Mouse (Mus musculus) midbrain, embryonic 11.5 days (tissue): ENCODE data around the gene Ncstn. TPM values are rescaled to one million over a fixed set of nuclear protein-coding genes. Genes with fewer than 3 reads are reported as not detected.
A peak's percentile ranks its signal among the peaks of the same experiment; 100 is the strongest.

Experiments
- ATAC-seq: fragments of 200-750 bp; cut with Nextera tagmentation; 2 replicates; pipeline ENCODE4 v1.8.0; 2017; ENCODE audit warnings: moderate TSS enrichment, moderate library complexity; ENCODE audit not compliant: low FRiP score
- DNase-seq: peaks from one replicate; pipeline ENCODE4 v3.0.0; 2015; ENCODE audit warnings: low spot score; ENCODE audit errors: missing footprints
- H3K27ac ChIP-seq: fragments of 300-500 bp; sonication (generic); 2 replicates; pipeline ENCODE4 v1.5.1; 2014; ENCODE audit warnings: low read depth, low read length
- H3K27me3 ChIP-seq: fragments of 300-500 bp; sonication (generic); 2 replicates; pipeline ENCODE4 v1.6.1; 2014; ENCODE audit warnings: mild to moderate bottlenecking, low read length, moderate library complexity, mixed read lengths; ENCODE audit not compliant: control insufficient read depth, insufficient read depth
- H3K36me3 ChIP-seq: fragments of 300-500 bp; sonication (generic); 2 replicates; pipeline ENCODE4 v1.6.1; 2014; ENCODE audit warnings: mild to moderate bottlenecking, low read length, moderate library complexity, mixed read lengths; ENCODE audit not compliant: control insufficient read depth, insufficient read depth
- H3K4me1 ChIP-seq: fragments of 300-500 bp; sonication (generic); 2 replicates; pipeline ENCODE4 v1.6.1; 2014; ENCODE audit warnings: low read length; ENCODE audit not compliant: control insufficient read depth, insufficient read depth
- H3K4me2 ChIP-seq: fragments of 300-500 bp; sonication (generic); 2 replicates; pipeline ENCODE4 v1.6.1; 2014; ENCODE audit warnings: mild to moderate bottlenecking, moderate library complexity
- H3K4me3 ChIP-seq: fragments of 300-500 bp; sonication (generic); 2 replicates; pipeline ENCODE4 v1.5.1; 2014; ENCODE audit warnings: low read depth, low read length
- H3K9ac ChIP-seq: fragments of 300-500 bp; sonication (generic); 2 replicates; pipeline ENCODE4 v1.6.1; 2014; ENCODE audit warnings: low read length
- H3K9me3 ChIP-seq: fragments of 300-500 bp; sonication (generic); 2 replicates; pipeline ENCODE4 v1.6.1; 2016; ENCODE audit warnings: low read length; ENCODE audit not compliant: control insufficient read depth
- whole genome bisulfite sequencing: fragments of 180-500 bp; shearing (Covaris S2); extraction: QIAGEN DNeasy Blood & Tissue Kit; methylation state at CpG from one replicate; pipeline ENCODE4 v1.1.7; 2014; 5-methylcytosine and 5-hydroxymethylcytosine counted together
- polyA plus RNA-seq: library from polyadenylated mRNA; unstranded; fragments of >200 nt; fragmentation: Nextera tagmentation; extraction: Ambion mirVana; gene quantifications from 2 replicates; pipeline ENCODE4 v1.2.1, GENCODE M21; 2014

Ncstn gene
- polyA plus RNA-seq, 1 experiment from 2014 or later = 108 TPM

DNA sequence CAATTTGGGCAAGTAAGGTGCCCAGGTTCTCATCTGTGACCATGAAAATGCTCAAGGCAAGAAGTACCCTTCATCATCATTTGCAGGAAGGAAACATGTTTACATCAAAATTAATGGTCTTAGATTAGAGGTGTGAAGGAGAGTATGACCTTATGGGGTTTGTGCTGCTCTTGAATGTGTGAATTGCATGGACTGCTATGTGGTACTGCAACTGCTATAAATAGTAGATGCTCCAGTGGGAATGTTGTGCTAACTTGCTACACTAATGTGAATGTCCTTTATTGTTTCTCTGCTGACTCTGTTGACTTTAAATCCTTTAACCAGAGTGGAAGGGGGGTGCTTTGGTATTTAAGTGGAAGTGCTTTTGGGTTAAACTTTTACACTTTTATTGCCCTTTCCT is 11.7 kb upstream of the Ncstn start:
- H3K4me3 ChIP-seq = no peak overlapping the region
- H3K4me2 ChIP-seq = no peak overlapping the region
- H3K36me3 ChIP-seq = peaks cover 20% of the 10 kb centered on the region
- ATAC-seq (no peak), DNase-seq (no peak)
- H3K4me1 ChIP-seq = 0 out of 2 replicates have a peak, but pooled peaks cover 2% of the 10 kb centered on the region
- no peak overlapping the region for H3K9ac ChIP-seq
- no peaks in the 10 kb centered on the region for H3K9me3 ChIP-seq
- no peaks in the 10 kb centered on the region for H3K27me3 ChIP-seq
- no peak overlapping the region for H3K27ac ChIP-seq

DNA sequence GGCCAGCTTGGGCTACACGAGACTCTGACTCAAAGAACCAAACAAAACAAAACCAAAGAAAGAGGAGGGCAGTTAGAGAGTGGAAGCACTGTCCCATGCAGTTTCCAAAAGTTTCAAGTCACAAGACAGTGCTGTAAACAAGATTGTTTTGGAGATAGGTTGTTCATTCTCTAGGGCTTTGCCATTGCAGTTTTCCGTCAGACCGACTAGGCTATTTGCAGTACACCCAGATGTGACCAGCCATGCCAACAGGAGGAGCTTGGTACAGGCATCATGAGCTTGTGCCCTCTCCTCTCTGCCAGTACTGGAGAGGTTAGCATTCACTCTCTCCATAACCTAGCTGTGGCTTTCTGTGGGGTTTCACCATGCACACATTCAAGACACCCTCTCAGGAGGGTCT is 10.9 kb upstream of the Ncstn start:
- ATAC-seq = no peak
- no peak for DNase-seq
- Histone ChIP-seq H3K9ac (no peak overlapping the region), H3K4me3 (no peak overlapping the region), H3K27ac (no peak overlapping the region), H3K4me1 (0 out of 2 replicates have a peak, but pooled peaks cover 2% of the 10 kb centered on the region), H3K4me2 (no peak overlapping the region), H3K9me3 (no peaks in the 10 kb centered on the region), H3K27me3 (no peaks in the 10 kb centered on the region), H3K36me3 (peaks cover 20% of the 10 kb centered on the region)
- WGBS = 67% methylated on average over 3 of the region's 3 CpGs

DNA sequence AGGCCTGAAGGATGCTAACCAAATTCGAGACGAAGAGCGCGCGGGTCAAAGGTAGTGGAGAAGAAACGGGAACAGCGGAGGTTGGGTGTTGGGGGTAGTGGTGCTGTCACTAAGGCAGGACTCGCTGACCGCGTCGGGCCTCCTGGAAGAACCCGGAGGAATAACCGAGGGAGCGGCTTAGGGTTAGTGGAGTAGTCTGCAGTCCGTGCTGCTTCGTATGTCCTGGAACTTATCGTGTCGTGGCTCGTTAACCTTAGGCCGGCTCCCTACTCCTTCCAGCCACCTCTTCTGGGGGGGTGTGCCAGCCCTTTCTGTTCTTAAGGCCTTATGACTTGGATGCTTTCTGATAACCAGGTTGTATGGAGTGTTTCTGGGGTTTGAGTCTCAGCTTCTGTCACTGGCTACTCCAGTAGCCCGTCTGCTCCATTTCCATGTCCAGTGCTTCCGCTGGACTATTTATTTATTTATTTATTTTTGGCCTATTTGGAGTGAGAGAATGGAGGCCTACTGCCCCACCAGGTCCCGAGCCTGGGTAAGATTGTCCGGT is 377 bp upstream of the Ncstn start:
- WGBS = 4% methylated on average over 24 of the region's 24 CpGs
- peak; percentile 81; the same call in 1 of the 2 replicates for ATAC-seq
- peak overlapping the region; percentile 40; the same call in 1 of the 2 replicates for H3K27ac ChIP-seq

DNA sequence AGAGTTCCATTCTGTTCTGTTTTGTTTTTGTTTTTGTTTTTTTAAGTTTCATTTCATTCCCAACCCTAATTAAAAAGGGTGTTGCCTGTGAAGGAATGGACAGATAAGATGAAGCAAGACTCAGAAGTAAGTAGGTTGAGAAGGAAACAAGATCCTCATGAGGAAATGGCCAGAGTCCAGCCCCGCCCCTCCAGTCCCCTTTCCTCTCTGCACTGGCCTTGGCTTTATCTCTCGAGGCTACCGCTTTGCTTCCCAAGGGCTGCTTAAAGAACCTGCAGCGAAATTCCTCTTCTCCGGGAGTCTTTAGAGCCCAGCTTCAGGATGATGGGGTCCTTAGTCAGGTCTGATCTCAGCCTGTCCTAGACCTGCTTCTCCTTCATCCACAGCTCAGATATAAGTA is 4.6 kb downstream of the Ncstn start:
- Histone ChIP-seq H3K9me3 (no peaks in the 10 kb centered on the region), H3K36me3 (peaks cover 16% of the 10 kb centered on the region), H3K27me3 (no peaks in the 10 kb centered on the region), H3K9ac (no peak overlapping the region), H3K27ac (no peak overlapping the region), H3K4me2 (no peak overlapping the region), H3K4me1 (peaks cover 4% of the 10 kb centered on the region), H3K4me3 (no peak overlapping the region)
- WGBS = 80% methylated on average over 5 of the region's 5 CpGs
- ATAC-seq (no peak), DNase-seq (no peak)

More for the DNA sequence above, 377 bp upstream of the Ncstn start:
- DNase-seq = no peak
- H3K9ac ChIP-seq = peak overlapping the region; percentile 87
- H3K36me3 ChIP-seq = peaks cover 10% of the 10 kb centered on the region
- no peaks in the 10 kb centered on the region for H3K9me3 ChIP-seq
- peaks cover 9% of the 10 kb centered on the region for H3K4me1 ChIP-seq
- peak overlapping the region; percentile 81 for H3K4me3 ChIP-seq
- H3K4me2 ChIP-seq = peak overlapping the region; percentile 53
- no peaks in the 10 kb centered on the region for H3K27me3 ChIP-seq

DNA sequence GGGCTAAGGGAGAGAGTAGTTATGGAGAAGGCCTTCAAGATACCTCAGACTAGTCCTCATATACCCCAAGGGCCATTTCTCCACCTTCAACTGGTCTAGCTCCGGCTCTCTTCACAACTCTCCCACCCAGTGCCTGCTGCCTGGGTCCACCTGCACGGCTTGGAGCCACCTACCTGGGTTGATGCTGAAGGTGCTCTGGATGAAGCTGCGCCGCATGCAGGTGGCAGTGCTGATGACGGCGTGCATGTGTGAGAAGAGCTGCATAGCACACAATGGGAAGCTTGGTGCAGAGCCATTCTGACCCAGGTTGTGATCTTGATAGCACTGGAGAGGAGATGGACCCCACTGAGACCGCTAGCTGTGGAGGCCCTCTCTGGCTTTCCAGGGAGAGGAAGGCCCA is 10.0 kb downstream of the Ncstn start:
- H3K4me1 ChIP-seq = no peaks in the 10 kb centered on the region
- ATAC-seq (no peak), DNase-seq (peak; percentile 69)
- no peak overlapping the region for H3K4me3 ChIP-seq
- peaks cover 40% of the 10 kb centered on the region for H3K36me3 ChIP-seq
- no peak overlapping the region for H3K4me2 ChIP-seq
- no peaks in the 10 kb centered on the region for H3K9me3 ChIP-seq
- 97% methylated on average over 7 of the region's 7 CpGs for WGBS
- no peaks in the 10 kb centered on the region for H3K27me3 ChIP-seq
- H3K9ac ChIP-seq = no peak overlapping the region
- H3K27ac ChIP-seq = no peak overlapping the region

DNA sequence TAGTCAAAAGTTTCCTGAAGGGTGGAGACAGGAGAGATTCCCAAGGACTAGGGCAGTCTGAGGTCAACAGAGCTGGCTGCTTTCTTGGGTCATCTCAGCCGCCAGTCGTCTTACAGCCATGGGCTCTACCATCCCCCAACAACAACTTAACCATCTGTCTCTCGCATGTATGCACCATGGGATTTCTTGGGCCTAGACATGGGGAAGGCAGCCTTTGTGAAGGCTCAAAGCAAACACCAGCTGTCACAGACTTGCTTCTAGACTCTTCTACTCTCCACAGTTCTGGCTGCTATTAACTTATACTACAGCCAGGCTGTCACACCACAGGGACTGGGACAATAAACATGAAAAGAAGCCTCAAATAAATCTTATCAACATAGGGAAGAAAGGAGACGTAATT is 11.0 kb downstream of the Ncstn start:
- H3K36me3 ChIP-seq = peaks cover 45% of the 10 kb centered on the region
- peak; percentile 56; the same call in 1 of the 2 replicates for ATAC-seq

DNA sequence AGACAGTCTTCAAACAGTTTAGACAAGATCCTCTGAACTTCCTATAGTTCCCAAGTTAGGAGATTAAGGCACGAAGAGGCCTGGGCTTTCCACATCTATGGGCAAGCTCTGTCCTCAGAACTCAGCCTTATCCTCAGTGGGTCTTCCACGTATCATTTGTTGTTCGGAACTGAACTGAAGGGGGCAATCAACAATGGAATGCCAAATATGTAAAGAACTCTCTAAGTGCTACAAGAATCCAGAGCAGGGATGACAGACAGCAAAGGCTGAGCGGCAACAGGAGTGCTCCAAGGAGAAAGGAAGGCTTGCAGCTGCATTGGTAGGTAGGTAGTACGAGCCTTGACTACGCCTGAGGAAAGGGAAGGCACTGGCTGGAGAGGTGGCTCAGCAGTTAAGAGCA is 12.4 kb downstream of the Ncstn start:
- DNase-seq = no peak
- Histone ChIP-seq H3K27ac (no peak overlapping the region), H3K27me3 (no peaks in the 10 kb centered on the region), H3K9ac (no peak overlapping the region), H3K4me2 (no peak overlapping the region), H3K36me3 (peaks cover 45% of the 10 kb centered on the region), H3K4me3 (no peak overlapping the region), H3K9me3 (no peaks in the 10 kb centered on the region), H3K4me1 (no peaks in the 10 kb centered on the region)
- no peak for ATAC-seq
- WGBS = 85% methylated on average over 6 of the region's 6 CpGs

More for the DNA sequence above, 11.0 kb downstream of the Ncstn start:
- Histone ChIP-seq H3K9me3 (no peaks in the 10 kb centered on the region), H3K4me2 (no peak overlapping the region), H3K27me3 (no peaks in the 10 kb centered on the region), H3K4me1 (no peaks in the 10 kb centered on the region), H3K4me3 (no peak overlapping the region), H3K27ac (no peak overlapping the region; the same call in 1 of the 2 replicates), H3K9ac (no peak overlapping the region)
- no peak for DNase-seq
- 69% methylated on average over 4 of the region's 4 CpGs for WGBS

DNA sequence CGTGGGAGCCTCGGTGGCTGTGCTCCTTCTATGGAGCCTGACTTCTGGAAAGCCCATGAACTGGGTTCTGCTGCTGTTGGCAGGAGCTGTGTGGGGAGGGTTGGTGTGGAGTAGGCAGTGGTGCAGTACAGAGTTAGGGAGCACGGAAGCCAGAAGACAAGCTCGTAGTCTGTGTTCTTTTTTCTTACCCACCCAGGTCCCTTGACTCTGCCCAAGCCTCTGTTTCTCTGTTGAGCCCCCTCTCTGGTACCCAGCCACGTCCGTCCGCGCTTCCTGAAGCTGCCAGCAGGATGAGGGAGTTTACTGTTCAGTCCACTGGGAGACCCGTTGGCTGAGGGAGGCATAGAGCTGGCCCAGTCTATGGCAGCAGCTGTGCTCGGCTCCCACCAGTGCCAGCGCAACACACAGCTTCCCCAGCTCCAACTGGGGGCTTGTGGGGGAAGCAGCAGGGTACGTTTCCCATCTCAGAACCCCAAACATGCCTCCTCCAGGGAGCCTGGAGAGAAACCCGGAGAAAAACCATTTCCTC is 17.9 kb downstream of the Ncstn start:
- no peak for ATAC-seq
- Histone ChIP-seq H3K27me3 (no peaks in the 10 kb centered on the region), H3K36me3 (peaks cover 21% of the 10 kb centered on the region; the same call in 1 of the 2 replicates), H3K4me2 (no peak overlapping the region), H3K4me3 (no peak overlapping the region), H3K9ac (no peak overlapping the region), H3K9me3 (no peaks in the 10 kb centered on the region), H3K4me1 (peaks cover 10% of the 10 kb centered on the region; the same call in 1 of the 2 replicates), H3K27ac (peak overlapping the region; percentile 36; the same call in 1 of the 2 replicates)
- WGBS = 69% methylated on average over 13 of the region's 13 CpGs
- no peak for DNase-seq

DNA sequence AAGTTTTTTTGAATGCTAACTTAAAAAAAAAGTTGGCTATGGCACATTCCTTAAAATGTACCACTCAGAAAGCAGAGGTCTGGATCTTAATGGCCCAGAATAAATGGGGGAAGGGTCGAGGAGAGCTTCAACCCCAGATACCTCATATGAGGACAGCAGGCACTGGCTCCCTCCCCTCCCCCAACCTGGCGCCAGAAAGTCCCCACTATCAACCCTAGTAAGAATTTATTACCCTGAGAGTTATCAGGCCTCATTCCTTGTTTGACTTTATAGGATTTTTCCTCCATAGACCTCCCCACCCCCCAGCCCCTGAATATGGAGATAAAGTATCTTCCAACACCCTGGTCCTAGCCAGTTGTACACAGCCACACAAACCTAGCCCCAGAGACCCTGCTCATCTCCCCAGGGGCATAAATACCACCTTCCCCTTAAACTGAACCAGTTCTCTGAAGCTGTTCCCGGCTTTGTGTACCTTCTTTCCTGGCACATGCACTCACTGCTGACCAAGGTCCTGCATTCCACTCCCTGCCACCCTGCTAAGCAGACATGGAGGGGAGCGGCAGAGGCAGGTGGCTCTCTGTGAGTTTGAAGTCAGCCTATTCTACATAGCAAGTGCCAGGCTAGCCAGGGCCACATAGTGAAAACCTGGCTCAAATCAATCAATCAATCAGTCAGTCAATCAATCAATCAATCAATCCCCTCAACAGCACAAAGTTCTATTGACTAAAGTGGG is 19.1 kb downstream of the Ncstn start:
- Histone ChIP-seq H3K27ac (no peak overlapping the region), H3K36me3 (peaks cover 11% of the 10 kb centered on the region; the same call in 1 of the 2 replicates), H3K9me3 (no peaks in the 10 kb centered on the region), H3K4me1 (peaks cover 14% of the 10 kb centered on the region), H3K4me2 (no peak overlapping the region), H3K4me3 (no peak overlapping the region), H3K9ac (no peak overlapping the region), H3K27me3 (no peaks in the 10 kb centered on the region)
- ATAC-seq (no peak), DNase-seq (no peak)
- 75% methylated on average over 4 of the region's 4 CpGs for WGBS
